In genomic region chr6:127766041-127766604, GRCm38 (mm10) we compare ENCODE assay signal across 10 mouse cellular contexts. TPM values are rescaled to one million over a fixed set of nuclear protein-coding genes. Genes with fewer than 3 reads are reported as not detected.
DNase-seq lines count a peak whose midpoint lies in the region; ATAC-seq and TF ChIP-seq lines count a peak whose summit lies in the region.
"Had no signal": no experiment of that assay in that cellular context is flagged by ENCODE, and none has a peak within 500 bp of the region (broad histone marks: within the 10 kb centered on the region; RNA-seq: fewer than 3 reads in every experiment).

No protein-coding gene starts in this region.

- TF ChIP-seq EP300 in heart, postnatal 0 days (IDR thresholded peaks at IDR 0.05; ENCODE audit: low read depth) = no peak

- no peak overlapping the region for H3K4me3 ChIP-seq in heart, postnatal 0 days (ENCODE audit: low read depth, low read length)
- H3K4me3 ChIP-seq in embryonic facial prominence, embryonic 12.5 days = peak overlapping the region; percentile 52; the same call in 1 of the 2 replicates
- H3K4me3 ChIP-seq in left cerebral cortex, adult 2 months = peak overlapping the region; percentile 41
- H3K4me3 ChIP-seq: erythroblast, embryonic 14.5 days; liver, embryonic 13.5 days had no signal

- no peak overlapping the region for H3K27ac ChIP-seq in heart, postnatal 0 days (ENCODE audit: low read depth)
- H3K27ac ChIP-seq in embryonic facial prominence, embryonic 12.5 days = no peak overlapping the region
- H3K27ac ChIP-seq in left cerebral cortex, adult 2 months = no peak overlapping the region
- H3K27ac ChIP-seq: liver, embryonic 13.5 days had no signal

- no peaks in the 10 kb centered on the region for H3K9me3 ChIP-seq in heart, postnatal 0 days (replicated peaks; ENCODE audit: control insufficient read depth, low read length)
- H3K9me3 ChIP-seq in embryonic facial prominence, embryonic 12.5 days = no peaks in the 10 kb centered on the region
- H3K9me3 ChIP-seq: liver, embryonic 13.5 days had no signal

- H3K36me3 ChIP-seq in heart, postnatal 0 days (replicated peaks; ENCODE audit: control insufficient read depth, insufficient read depth, low read length) = no peaks in the 10 kb centered on the region
- H3K36me3 ChIP-seq in embryonic facial prominence, embryonic 12.5 days = no peaks in the 10 kb centered on the region
- H3K36me3 ChIP-seq: liver, embryonic 13.5 days had no signal

- no peak for TF ChIP-seq CTCF in heart, postnatal 0 days (IDR thresholded peaks at IDR 0.05; ENCODE audit: low read depth)
- TF ChIP-seq CTCF in left cerebral cortex, adult 2 months (IDR thresholded peaks at IDR 0.05) = no peak

- DNase-seq in heart, postnatal 0 days (ENCODE audit: low spot score) = peak; percentile 6
- no peak for DNase-seq in heart, adult 8-10 months (ENCODE audit: low spot score)
- DNase-seq in left cerebral cortex, adult 2 months (ENCODE audit: extremely low spot score in 1 of 2, low spot score in 2 of 2) = peak; percentile 37 to 52
- peak; percentile 64 for DNase-seq in right cerebral cortex, adult 2 months (ENCODE audit: low spot score in 2 of 2)
- DNase-seq in adrenal gland, postnatal 4 days (ENCODE audit: low spot score in 2 of 2) = no peak
- no peak for DNase-seq in urinary bladder, postnatal 14 days (ENCODE audit: low spot score)
- no peak for DNase-seq in liver
- DNase-seq: liver, embryonic 13.5 days had no signal

- H3K4me1 ChIP-seq in heart, postnatal 0 days (ENCODE audit: control insufficient read depth, insufficient read depth) = no peaks in the 10 kb centered on the region
- peaks cover 27% of the 10 kb centered on the region for H3K4me1 ChIP-seq in embryonic facial prominence, embryonic 12.5 days
- H3K4me1 ChIP-seq: liver, embryonic 13.5 days had no signal

- intact Hi-C loops in left cerebral cortex, adult 2 months (cut with DNase I) = loop anchor here (1.0 to 2.0 kb wide), 2 partner anchors 103 to 141 kb away; no protein-coding TSS in a partner anchor

- WGBS in heart, postnatal 0 days = 9% methylated on average over 9 of the region's 11 CpGs
- WGBS in embryonic facial prominence, embryonic 12.5 days = 9% methylated on average over 9 of the region's 11 CpGs

- peaks cover 47% of the 10 kb centered on the region for H3K27me3 ChIP-seq in heart, postnatal 0 days (ENCODE audit: control insufficient read depth, insufficient read depth, low read length)
- peaks cover 72% of the 10 kb centered on the region for H3K27me3 ChIP-seq in embryonic facial prominence, embryonic 12.5 days

- H3K4me2 ChIP-seq in heart, postnatal 0 days (ENCODE audit: low read depth, low read length) = peak overlapping the region; percentile 74
- peak overlapping the region; percentile 99 for H3K4me2 ChIP-seq in embryonic facial prominence, embryonic 12.5 days (replicated peaks)
- H3K4me2 ChIP-seq: liver, embryonic 13.5 days had no signal

- no peak overlapping the region for H3K9ac ChIP-seq in heart, postnatal 0 days (replicated peaks; ENCODE audit: low read depth, low read length)
- H3K9ac ChIP-seq in embryonic facial prominence, embryonic 12.5 days = no peak overlapping the region
- H3K9ac ChIP-seq: liver, embryonic 13.5 days had no signal

- ATAC-seq in heart, postnatal 0 days (ENCODE audit: insufficient read depth, low read depth) = no peak
- ATAC-seq in embryonic facial prominence, embryonic 12.5 days (ENCODE audit: insufficient number of reproducible peaks, insufficient read depth, low FRiP score, low TSS enrichment) = no peak

RNA-seq across cellular contexts. Expression of gene Prmt8, which starts 3.1 kb away (rescaled TPM):
- total RNA-seq in heart, postnatal 0 days (2014; rRNA removed; ENCODE audit: low replicate concordance) = 0.08 TPM in 1 of 2 replicates, not detected in the other
- not detected in 2 replicates for polyA plus RNA-seq in heart, postnatal 0 days (2015; fragmentation: Nextera tagmentation; extraction: Ambion mirVana)
- total RNA-seq in heart, adult 8-10 months (2022) = not detected
- 3.0 and 3.9 TPM in 2 replicates for polyA plus RNA-seq in embryonic facial prominence, embryonic 12.5 days (2016; fragmentation: Nextera tagmentation; extraction: Ambion mirVana)
- total RNA-seq in left cerebral cortex, adult 2 months (2021) = 10 to 100 TPM; 87.4 to 98.2 TPM
- total RNA-seq in adrenal gland, postnatal 4 days (2021) = under 1 TPM in 1 of 2 experiments, not detected in 1; 0.42 TPM
- polyA plus RNA-seq: erythroblast, embryonic 14.5 days had no signal

Comparison
In these comparisons a context has a peak if more than half of its experiments do, and no peak if none do; other contexts are left out.
1. DNase-seq: peak in heart, postnatal 0 days (single experiment), left cerebral cortex, adult 2 months (2 of 2) and right cerebral cortex, adult 2 months (2 of 2); none in heart, adult 8-10 months (single experiment), adrenal gland, postnatal 4 days (0 of 2), urinary bladder, postnatal 14 days (single experiment) and liver (single experiment).
2. RNA of gene Prmt8, which starts 3.1 kb away (total RNA-seq): 87.4 to 98.2 TPM in left cerebral cortex, adult 2 months; 0.42 TPM in adrenal gland, postnatal 4 days, 0.08 TPM in heart, postnatal 0 days and not detected in heart, adult 8-10 months; every median in the first group is over 10 times any median in the second.